Mouse (Mus musculus) liver, adult 2 months (tissue): ENCODE data around the gene Rabac1. TPM values are rescaled to one million over a fixed set of nuclear protein-coding genes. Genes with fewer than 3 reads are reported as not detected.

Source experiments
- DNase-seq: peaks from one replicate; pipeline ENCODE4 v3.0.0-alpha.2; 2011; ENCODE audit warnings: low read depth, low spot score; ENCODE audit errors: extremely low read depth
- H3K27ac ChIP-seq: fragments of 200-500 bp; replicated peaks from 2 replicates; pipeline ENCODE4 v1.5.1; 2012; ENCODE audit warnings: low read depth, mild to moderate bottlenecking, control low read depth, inconsistent platforms, low read length; ENCODE audit not compliant: insufficient read depth
- H3K27me3 ChIP-seq: fragments of 200-500 bp; 2 replicates; pipeline ENCODE4 v1.6.1; 2012; ENCODE audit warnings: mild to moderate bottlenecking, moderate library complexity, low read length, inconsistent platforms; ENCODE audit not compliant: control insufficient read depth, insufficient read depth
- H3K36me3 ChIP-seq: fragments of 200-500 bp; 2 replicates; pipeline ENCODE4 v1.6.1; 2012; ENCODE audit warnings: low read length, inconsistent platforms; ENCODE audit not compliant: control insufficient read depth, insufficient read depth
- H3K4me1 ChIP-seq: fragments of 200-500 bp; 2 replicates; pipeline ENCODE4 v1.6.1; 2011; ENCODE audit warnings: low read length; ENCODE audit not compliant: control insufficient read depth, insufficient read depth
- H3K4me3 ChIP-seq: fragments of 200-500 bp; 2 replicates; pipeline ENCODE4 v1.5.1; 2011; ENCODE audit warnings: low read depth, mild to moderate bottlenecking, control low read depth, low read length, moderate library complexity; ENCODE audit not compliant: insufficient read depth
- H3K79me2 ChIP-seq: fragments of 200-500 bp; 2 replicates; pipeline ENCODE4 v1.6.1; 2012; ENCODE audit warnings: inconsistent platforms, mild to moderate bottlenecking, low read length, moderate library complexity; ENCODE audit not compliant: control insufficient read depth, insufficient read depth
- H3K9ac ChIP-seq: fragments of 200-500 bp; 2 replicates; pipeline ENCODE4 v1.6.1; 2012; ENCODE audit warnings: low read depth, mild to moderate bottlenecking, control low read depth, inconsistent platforms, low read length
- CTCF ChIP-seq: fragments of 200-500 bp; IDR thresholded peaks from 2 replicates; pipeline ENCODE4 v1.5.1; 2011; ENCODE audit warnings: low read depth, low read length, control low read depth
- POLR2A ChIP-seq: fragments of 200-500 bp; IDR thresholded peaks from 2 replicates; pipeline ENCODE4 v1.6.1; 2011; ENCODE audit warnings: low read length, control low read depth; ENCODE audit not compliant: insufficient read depth; ENCODE audit errors: extremely low read depth
- WGBS: fragments of 180-500 bp; shearing (Covaris S2); methylation state at CpG from one replicate; pipeline ENCODE4 v1.1.7; 2018; 5-methylcytosine and 5-hydroxymethylcytosine counted together
- polyA plus RNA-seq: library from polyadenylated mRNA; depleted of rRNA; stranded (reverse); fragments of >200 nt; gene quantifications from 2 replicates; pipeline ENCODE4 v1.2.3, GENCODE M21; 2012
- total RNA-seq: library from RNA; depleted of rRNA; stranded (reverse); fragments of >200 nt; gene quantifications from 2 replicates; pipeline ENCODE4 v1.2.3, GENCODE M21; 2014

The Rabac1 gene
- total and polyA plus RNA-seq, 2 experiments, result 130 to 230 TPM

DNA sequence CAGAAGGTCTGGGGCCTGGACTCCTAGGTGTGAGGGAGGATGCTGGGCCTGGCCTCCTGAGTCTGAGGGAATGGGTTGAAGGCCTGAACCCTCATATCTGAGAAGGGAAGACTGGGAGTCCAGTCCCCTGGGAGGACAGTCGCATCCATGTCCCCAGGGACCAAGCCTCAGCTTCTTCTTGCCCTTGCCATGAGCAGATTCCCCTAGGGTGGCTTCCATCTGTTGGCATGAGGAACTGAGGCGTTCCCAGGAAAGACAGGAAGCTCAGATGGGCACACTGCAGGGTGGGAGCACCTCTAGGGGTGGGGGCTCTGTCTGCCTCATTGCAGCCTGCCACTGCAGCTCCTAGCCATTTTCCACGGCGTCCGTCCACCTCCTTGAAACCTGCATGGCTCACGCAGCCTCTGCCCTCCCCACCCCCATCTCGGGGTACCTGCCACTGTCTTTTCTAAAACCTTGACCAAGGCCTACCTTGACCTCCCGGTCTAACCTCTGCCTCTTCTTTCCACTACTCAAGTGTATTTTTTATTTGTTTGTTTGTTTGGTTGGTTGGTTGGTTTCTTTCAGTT is 31.4 kb upstream of the Rabac1 start:
- TF ChIP-seq CTCF (no peak), POLR2A (no peak)
- peaks cover 2% of the 10 kb centered on the region; the same call in 1 of the 2 replicates for H3K27me3 ChIP-seq
- 82% methylated on average over 8 of the region's 8 CpGs for WGBS
- DNase-seq, result no peak
- H3K79me2 ChIP-seq, result no peaks in the 10 kb centered on the region
- no peaks in the 10 kb centered on the region for H3K36me3 ChIP-seq
- H3K4me1 ChIP-seq, result no peaks in the 10 kb centered on the region
- no peak overlapping the region for H3K9ac ChIP-seq
- no peak overlapping the region for H3K27ac ChIP-seq
- no peak overlapping the region for H3K4me3 ChIP-seq

DNA sequence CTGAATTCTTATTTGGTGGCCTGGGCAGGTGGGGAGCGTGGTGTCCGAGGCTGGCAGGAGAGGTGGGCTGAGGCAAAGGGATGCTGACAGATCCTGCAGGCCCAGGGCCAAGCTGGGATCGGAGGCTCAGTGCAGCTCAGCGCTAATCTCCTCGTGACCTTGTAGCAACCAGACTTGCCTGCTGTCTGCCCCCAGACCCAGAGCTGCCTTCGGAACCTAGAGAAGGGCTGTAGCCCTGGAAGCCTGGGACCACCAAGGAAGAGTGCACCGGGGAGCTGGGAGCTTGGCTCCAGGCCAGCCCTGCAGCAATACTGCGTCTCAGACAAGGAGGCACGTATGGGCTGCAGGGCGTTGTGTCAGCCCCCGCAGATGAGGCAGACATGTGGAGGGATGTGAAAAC is 30.7 kb upstream of the Rabac1 start:
- Histone ChIP-seq H3K4me1 (no peaks in the 10 kb centered on the region), H3K36me3 (no peaks in the 10 kb centered on the region), H3K9ac (no peak overlapping the region), H3K79me2 (no peaks in the 10 kb centered on the region), H3K27me3 (peaks cover 2% of the 10 kb centered on the region; the same call in 1 of the 2 replicates), H3K4me3 (no peak overlapping the region), H3K27ac (no peak overlapping the region)
- TF ChIP-seq POLR2A, result no peak
- WGBS, result 75% methylated on average over 11 of the region's 11 CpGs
- no peak for DNase-seq

DNA sequence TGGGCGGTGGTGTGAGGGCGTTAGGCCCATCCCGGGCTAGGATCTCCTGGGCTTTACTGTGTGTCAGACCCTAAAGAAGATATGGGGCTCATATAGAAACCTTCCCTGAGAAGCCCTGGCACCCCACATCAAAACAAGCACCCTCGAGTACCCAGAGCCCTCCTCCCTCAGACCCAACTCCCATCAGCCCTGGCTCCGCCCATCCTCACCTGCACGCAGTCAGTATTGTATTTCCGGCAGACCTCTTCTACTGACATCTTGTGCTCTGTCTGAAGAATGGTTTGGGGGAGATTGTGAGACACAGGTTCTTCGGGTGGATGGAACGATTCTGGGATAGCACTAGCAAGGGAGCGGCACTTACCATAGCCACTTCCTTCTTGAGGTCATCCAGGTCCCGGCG is 28.2 kb upstream of the Rabac1 start:
- no peak for DNase-seq
- no peaks in the 10 kb centered on the region for H3K36me3 ChIP-seq
- no peak overlapping the region for H3K4me3 ChIP-seq
- WGBS, result 65% methylated on average over 12 of the region's 12 CpGs
- TF ChIP-seq POLR2A, result no peak
- TF ChIP-seq CTCF, result no peak
- no peaks in the 10 kb centered on the region for H3K27me3 ChIP-seq
- no peaks in the 10 kb centered on the region for H3K79me2 ChIP-seq
- H3K9ac ChIP-seq, result no peak overlapping the region
- H3K4me1 ChIP-seq, result no peaks in the 10 kb centered on the region
- no peak overlapping the region for H3K27ac ChIP-seq

DNA sequence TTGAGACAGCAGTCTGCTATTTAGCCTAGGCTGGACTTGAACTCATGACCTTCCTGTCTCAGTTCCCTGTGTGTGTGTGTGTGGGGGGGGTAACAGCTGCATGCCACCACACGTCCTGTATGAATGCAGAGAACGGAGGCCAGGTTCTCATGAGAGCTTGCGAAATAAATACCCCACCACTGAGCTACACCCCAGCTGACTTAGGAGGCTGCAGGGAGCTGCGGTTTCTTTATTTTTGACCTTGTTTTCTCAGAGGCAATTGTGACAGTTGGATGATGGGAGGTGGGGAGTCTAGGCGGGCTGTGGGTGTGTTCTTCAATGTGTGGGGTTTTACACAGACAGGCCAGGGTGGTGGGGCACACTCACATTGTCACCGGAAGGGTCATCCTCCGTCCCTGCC is 27.7 kb upstream of the Rabac1 start:
- H3K27ac ChIP-seq, result no peak overlapping the region
- H3K79me2 ChIP-seq, result no peaks in the 10 kb centered on the region
- no peak for DNase-seq
- H3K4me3 ChIP-seq, result no peak overlapping the region
- H3K27me3 ChIP-seq, result no peaks in the 10 kb centered on the region
- 62% methylated on average over 7 of the region's 7 CpGs for WGBS
- no peaks in the 10 kb centered on the region for H3K36me3 ChIP-seq
- H3K9ac ChIP-seq, result no peak overlapping the region
- no peaks in the 10 kb centered on the region for H3K4me1 ChIP-seq
- no peak for TF ChIP-seq CTCF
- TF ChIP-seq POLR2A, result no peak

DNA sequence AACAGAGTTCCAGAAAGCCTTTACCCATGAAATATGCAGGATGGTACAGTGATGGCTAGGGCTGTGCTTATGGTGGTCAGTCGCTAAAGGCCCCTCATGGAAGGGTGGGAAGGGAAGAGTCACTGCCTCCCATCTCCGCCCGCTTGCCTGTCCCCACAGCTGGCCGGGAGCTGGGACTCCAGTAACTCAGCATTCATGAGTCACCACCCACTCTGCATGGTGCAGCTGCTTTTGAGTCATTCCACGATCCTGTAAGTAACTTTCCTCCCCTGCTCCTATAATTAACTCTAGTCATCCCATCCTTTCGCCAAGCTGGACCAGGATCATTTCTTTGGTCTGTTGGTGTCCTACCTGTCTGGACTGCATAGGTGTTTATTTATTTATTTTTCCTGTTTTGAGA is 20.5 kb upstream of the Rabac1 start:
- H3K9ac ChIP-seq, result no peak overlapping the region
- no peak overlapping the region for H3K27ac ChIP-seq
- TF ChIP-seq CTCF (no peak), POLR2A (no peak)
- H3K27me3 ChIP-seq, result no peaks in the 10 kb centered on the region
- no peaks in the 10 kb centered on the region for H3K36me3 ChIP-seq
- no peak for DNase-seq
- H3K79me2 ChIP-seq, result no peaks in the 10 kb centered on the region
- WGBS, result 70% methylated on average over 6 of the region's 6 CpGs
- H3K4me3 ChIP-seq, result no peak overlapping the region
- H3K4me1 ChIP-seq, result no peaks in the 10 kb centered on the region

DNA sequence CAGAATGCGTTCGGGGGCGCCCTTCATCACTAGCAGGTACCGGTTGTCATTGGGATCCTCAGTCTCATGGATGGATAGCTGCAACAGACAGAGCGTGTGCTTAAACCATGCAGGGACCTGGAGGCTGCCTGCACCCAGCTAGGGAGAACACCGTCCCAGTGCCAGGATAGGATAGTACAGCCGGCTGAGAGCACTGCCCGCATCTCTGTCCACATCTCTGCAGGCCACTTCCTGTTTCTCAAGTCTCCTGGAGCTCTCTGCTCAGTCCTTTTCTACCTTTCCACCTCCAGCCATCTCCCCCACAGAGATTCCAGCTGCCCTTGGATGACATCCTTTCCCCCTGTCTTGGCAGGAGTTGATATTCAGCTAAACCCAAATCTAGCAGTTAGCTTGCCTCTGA is 17.9 kb upstream of the Rabac1 start:
- Histone ChIP-seq H3K27ac (no peak overlapping the region), H3K36me3 (no peaks in the 10 kb centered on the region), H3K4me3 (no peak overlapping the region), H3K79me2 (no peaks in the 10 kb centered on the region), H3K9ac (no peak overlapping the region), H3K27me3 (no peaks in the 10 kb centered on the region), H3K4me1 (no peaks in the 10 kb centered on the region)
- DNase-seq, result no peak
- WGBS, result 83% methylated on average over 8 of the region's 8 CpGs
- TF ChIP-seq CTCF (no peak), POLR2A (no peak)
